In genomic region chr12:4208405-4209133, GRCm38 (mm10) we compare ENCODE assay signal across 8 mouse cellular contexts. TPM values are rescaled to one million over a fixed set of nuclear protein-coding genes. Genes with fewer than 3 reads are reported as not detected.
DNase-seq lines count a peak whose midpoint lies in the region; ATAC-seq and TF ChIP-seq lines count a peak whose summit lies in the region.

No protein-coding gene starts in this region.

- no peaks in the 10 kb centered on the region for H3K36me3 ChIP-seq in forebrain, embryonic 11.5 days (ENCODE audit: control insufficient read depth, insufficient read depth, low read length)
- peaks cover 48% of the 10 kb centered on the region for H3K36me3 ChIP-seq in forebrain, embryonic 15.5 days
- H3K36me3 ChIP-seq in C2C12 (ENCODE audit: control insufficient read depth, insufficient read depth), result peaks cover 12% of the 10 kb centered on the region

- no peak overlapping the region for H3K4me2 ChIP-seq in forebrain, embryonic 11.5 days (ENCODE audit: low read depth, low read length, severe bottlenecking)
- H3K4me2 ChIP-seq in forebrain, embryonic 15.5 days (replicated peaks), result no peak overlapping the region

- no peak for DNase-seq in forebrain, embryonic 11.5 days (ENCODE audit: low spot score)
- peak; percentile 47 for DNase-seq in cerebellum, adult 11-12 months
- peak; percentile 59 for DNase-seq in gastrocnemius, postnatal 14 days
- peak; percentile 45 to 85 for DNase-seq in layer of hippocampus, adult 18-20 months (ENCODE audit: low spot score in 2 of 2)
- DNase-seq in lung, postnatal 36 days, result peak; percentile 80
- peak; percentile 25 to 52 for DNase-seq in spleen, postnatal 36 days (ENCODE audit: low spot score in 2 of 2)

- no peaks in the 10 kb centered on the region for H3K9me3 ChIP-seq in forebrain, embryonic 11.5 days (ENCODE audit: control insufficient read depth, low read length)
- H3K9me3 ChIP-seq in forebrain, embryonic 15.5 days, result no peaks in the 10 kb centered on the region

- H3K79me3 ChIP-seq in C2C12 (ENCODE audit: low read depth), result no peaks in the 10 kb centered on the region

- 76% methylated on average over 15 of the region's 15 CpGs for WGBS in forebrain, embryonic 11.5 days
- 80% methylated on average over 15 of the region's 15 CpGs for WGBS in forebrain, embryonic 15.5 days

- no peaks in the 10 kb centered on the region for H3K79me2 ChIP-seq in C2C12 (ENCODE audit: control insufficient read depth, insufficient read depth)

- TF ChIP-seq CTCF in C2C12 (IDR thresholded peaks at IDR 0.05; ENCODE audit: control insufficient read depth, insufficient read depth, insufficient read length), result peak; percentile 17

- H3K27me3 ChIP-seq in forebrain, embryonic 11.5 days (ENCODE audit: control insufficient read depth, insufficient read depth, low read length), result no peaks in the 10 kb centered on the region
- H3K27me3 ChIP-seq in forebrain, embryonic 15.5 days, result no peaks in the 10 kb centered on the region
- no peaks in the 10 kb centered on the region for H3K27me3 ChIP-seq in C2C12 (ENCODE audit: control insufficient read depth, insufficient read depth, insufficient read length)

- H3ac ChIP-seq in C2C12 (ENCODE audit: control insufficient read depth, insufficient read length, low read depth), result no peak overlapping the region

- intact Hi-C loops in gastrocnemius, postnatal 14 days (cut with DNase I; ENCODE audit: low total_unique reads), result loop anchor here (10.0 kb wide), 1 partner anchor 284 kb away; no protein-coding TSS in a partner anchor

- no peaks in the 10 kb centered on the region for H3K4me1 ChIP-seq in forebrain, embryonic 11.5 days (replicated peaks; ENCODE audit: control insufficient read depth, insufficient read depth, low read length)
- H3K4me1 ChIP-seq in forebrain, embryonic 15.5 days, result no peaks in the 10 kb centered on the region

- H3K9ac ChIP-seq in forebrain, embryonic 11.5 days (ENCODE audit: low read length), result no peak overlapping the region
- no peak overlapping the region for H3K9ac ChIP-seq in forebrain, embryonic 15.5 days (replicated peaks)

- ATAC-seq in forebrain, embryonic 11.5 days (replicated peaks; ENCODE audit: low FRiP score), result 0 out of 2 replicates have a peak, but pooled peaks have one; percentile 42
- ATAC-seq in forebrain, embryonic 15.5 days (replicated peaks), result no peak; the same call in 1 of the 2 replicates

- H3K4me3 ChIP-seq in forebrain, embryonic 11.5 days (ENCODE audit: low read depth, low read length), result no peak overlapping the region
- no peak overlapping the region for H3K4me3 ChIP-seq in forebrain, embryonic 15.5 days
- no peak overlapping the region for H3K4me3 ChIP-seq in C2C12 (ENCODE audit: insufficient read depth, poor library complexity, severe bottlenecking)

- H3K27ac ChIP-seq in forebrain, embryonic 11.5 days (ENCODE audit: low read depth, low read length), result no peak overlapping the region
- H3K27ac ChIP-seq in forebrain, embryonic 15.5 days (replicated peaks), result no peak overlapping the region

TF ChIP-seq in C2C12, 6 proteins besides CTCF, POLR2A, EP300 and RAD21:
- TF ChIP-seq CEBPB (IDR thresholded peaks at IDR 0.05; ENCODE audit: low read depth) (no peak), USF1 (IDR thresholded peaks at IDR 0.05; ENCODE audit: low read depth) (no peak), MYOD1 (IDR thresholded peaks at IDR 0.05; ENCODE audit: control insufficient read depth, insufficient read length, low read depth) (no peak), MYOG (IDR thresholded peaks at IDR 0.05; ENCODE audit: control insufficient read depth, extremely low read depth, insufficient read length) (no peak), FOSL1 (IDR thresholded peaks at IDR 0.05; ENCODE audit: insufficient read depth, low read length, poor library complexity, severe bottlenecking) (no peak), MAX (IDR thresholded peaks at IDR 0.05) (no peak)

RNA-seq across cellular contexts. Expression of gene Ptrhd1, which starts 25.3 kb away (rescaled TPM):
- 6.0 and 6.5 TPM in 2 replicates for polyA plus RNA-seq in forebrain, embryonic 11.5 days (2014; fragmentation: Nextera tagmentation; extraction: Ambion mirVana)
- 5.5 and 5.6 TPM in 2 replicates for polyA plus RNA-seq in forebrain, embryonic 15.5 days (2015; fragmentation: Nextera tagmentation; extraction: Ambion mirVana)
- 4.1 TPM for polyA plus RNA-seq in C2C12 (2012; fragmentation: generic; extraction: Trizol)
- total RNA-seq in gastrocnemius, postnatal 14 days (2021), result 1 to 10 TPM; 3.9 to 4.7 TPM
- total RNA-seq in layer of hippocampus, adult 18-20 months (2021), result 1 to 10 TPM; 8.0 to 8.5 TPM

RNA-seq across cellular contexts. Expression of gene Cenpo, which starts 25.5 kb away (rescaled TPM):
- polyA plus RNA-seq in forebrain, embryonic 11.5 days (2014; fragmentation: Nextera tagmentation; extraction: Ambion mirVana), result 21.0 and 24.8 TPM in 2 replicates
- polyA plus RNA-seq in forebrain, embryonic 15.5 days (2015; fragmentation: Nextera tagmentation; extraction: Ambion mirVana), result 9.7 and 11.4 TPM in 2 replicates
- polyA plus RNA-seq in C2C12 (2012; fragmentation: generic; extraction: Trizol), result 11.8 TPM
- 1 to 10 TPM; 2.0 to 2.1 TPM for total RNA-seq in gastrocnemius, postnatal 14 days (2021)
- 1 to 10 TPM; 3.5 to 4.8 TPM for total RNA-seq in layer of hippocampus, adult 18-20 months (2021)
